Mouse (Mus musculus) forebrain, embryonic 11.5 days (tissue): ENCODE results near the gene Slc25a35. TPM values are rescaled to one million over a fixed set of nuclear protein-coding genes. Genes with fewer than 3 reads are reported as not detected.
"Not testable (repeated sequence)": the region's sequence is repeated elsewhere in the genome, so short reads cannot be mapped to it uniquely, and the experiment has no call there.

Source experiments
- ATAC-seq: fragments of 200-750 bp; cut with Nextera tagmentation; replicated peaks from 2 replicates; pipeline ENCODE4 v1.8.0; 2017; ENCODE audit warnings: moderate TSS enrichment; ENCODE audit not compliant: low FRiP score
- DNase-seq: peaks from one replicate; pipeline ENCODE4 v3.0.0-alpha.2; 2017; ENCODE audit warnings: low spot score
- H3K27ac ChIP-seq: fragments of 300-500 bp; sonication (generic); 2 replicates; pipeline ENCODE4 v1.5.1; 2014; ENCODE audit warnings: low read depth, low read length
- H3K27me3 ChIP-seq: fragments of 300-500 bp; sonication (generic); 2 replicates; pipeline ENCODE4 v1.6.1; 2014; ENCODE audit warnings: mild to moderate bottlenecking, low read length, mixed read lengths; ENCODE audit not compliant: control insufficient read depth, insufficient read depth
- H3K36me3 ChIP-seq: fragments of 300-500 bp; sonication (generic); 2 replicates; pipeline ENCODE4 v1.6.1; 2014; ENCODE audit warnings: mild to moderate bottlenecking, low read length, moderate library complexity, mixed read lengths; ENCODE audit not compliant: control insufficient read depth, insufficient read depth
- H3K4me1 ChIP-seq: fragments of 300-500 bp; sonication (generic); replicated peaks from 2 replicates; pipeline ENCODE4 v1.6.1; 2014; ENCODE audit warnings: low read length, mixed read lengths; ENCODE audit not compliant: control insufficient read depth, insufficient read depth
- H3K4me2 ChIP-seq: fragments of 300-500 bp; sonication (generic); 2 replicates; pipeline ENCODE4 v1.6.1; 2014; ENCODE audit warnings: low read depth, mild to moderate bottlenecking, low read length, moderate library complexity, mixed read lengths; ENCODE audit not compliant: severe bottlenecking
- H3K4me3 ChIP-seq: fragments of 300-500 bp; sonication (generic); 2 replicates; pipeline ENCODE4 v1.5.1; 2014; ENCODE audit warnings: low read depth, low read length
- H3K9ac ChIP-seq: fragments of 300-500 bp; sonication (generic); 2 replicates; pipeline ENCODE4 v1.6.1; 2014; ENCODE audit warnings: low read length
- H3K9me3 ChIP-seq: fragments of 300-500 bp; sonication (generic); 2 replicates; pipeline ENCODE4 v1.6.1; 2016; ENCODE audit warnings: low read length, mixed read lengths; ENCODE audit not compliant: control insufficient read depth
- WGBS: fragments of 180-500 bp; shearing (Covaris S2); extraction: QIAGEN DNeasy Blood & Tissue Kit; methylation state at CpG from one replicate; pipeline ENCODE4 v1.1.7; 2014; 5-methylcytosine and 5-hydroxymethylcytosine counted together
- polyA plus RNA-seq: library from polyadenylated mRNA; unstranded; fragments of >200 nt; fragmentation: Nextera tagmentation; extraction: Ambion mirVana; gene quantifications from 2 replicates; pipeline ENCODE4 v1.2.1, GENCODE M21; 2014

The Slc25a35 gene
- polyA plus RNA-seq, 1 experiment from 2014 or later: 2.4 TPM

DNA sequence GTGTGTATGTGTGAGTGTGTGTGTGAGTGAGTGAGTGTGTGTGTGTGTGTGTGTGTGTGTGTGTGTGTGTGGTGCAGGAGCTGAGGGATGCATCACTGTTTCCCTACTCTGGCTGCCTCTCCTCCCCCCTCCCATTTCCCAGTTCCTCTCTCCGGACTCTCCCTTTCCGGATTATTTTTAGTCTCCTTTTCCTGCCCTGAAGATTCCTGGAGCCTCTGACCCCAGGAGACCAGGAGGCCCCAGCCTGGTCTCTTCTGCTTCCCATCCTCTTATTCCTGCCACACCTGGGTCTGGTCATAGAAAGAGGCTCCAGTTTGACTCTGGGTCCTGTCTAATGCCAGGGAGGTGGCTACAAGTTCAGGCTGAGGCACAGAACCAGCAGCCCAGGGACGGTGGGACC, 11.8 kb upstream of the Slc25a35 start:
- 51% methylated on average over 3 of the region's 3 CpGs for WGBS
- Histone ChIP-seq H3K4me1 (peaks cover 5% of the 10 kb centered on the region; the same call in 1 of the 2 replicates), H3K27me3 (peaks cover 23% of the 10 kb centered on the region), H3K4me2 (no peak overlapping the region), H3K9me3 (no peaks in the 10 kb centered on the region), H3K36me3 (no peaks in the 10 kb centered on the region), H3K9ac (no peak overlapping the region), H3K27ac (no peak overlapping the region), H3K4me3 (no peak overlapping the region)
- DNase-seq (no peak), ATAC-seq (no peak)

- DNase-seq (no peak), ATAC-seq (no peak)
- WGBS: 29% methylated on average over 13 of the region's 13 CpGs
- H3K4me2 ChIP-seq: no peak overlapping the region
- H3K27ac ChIP-seq: no peak overlapping the region
- H3K4me3 ChIP-seq: no peak overlapping the region
- H3K9ac ChIP-seq: no peak overlapping the region
- no peaks in the 10 kb centered on the region for H3K36me3 ChIP-seq
- H3K4me1 ChIP-seq: peaks cover 5% of the 10 kb centered on the region; the same call in 1 of the 2 replicates
- no peaks in the 10 kb centered on the region for H3K9me3 ChIP-seq
- H3K27me3 ChIP-seq: peaks cover 23% of the 10 kb centered on the region
Measured at GRCm38 (mm10) chr11:68956697-68957096, 11.2 kb upstream of the Slc25a35 start.

DNA sequence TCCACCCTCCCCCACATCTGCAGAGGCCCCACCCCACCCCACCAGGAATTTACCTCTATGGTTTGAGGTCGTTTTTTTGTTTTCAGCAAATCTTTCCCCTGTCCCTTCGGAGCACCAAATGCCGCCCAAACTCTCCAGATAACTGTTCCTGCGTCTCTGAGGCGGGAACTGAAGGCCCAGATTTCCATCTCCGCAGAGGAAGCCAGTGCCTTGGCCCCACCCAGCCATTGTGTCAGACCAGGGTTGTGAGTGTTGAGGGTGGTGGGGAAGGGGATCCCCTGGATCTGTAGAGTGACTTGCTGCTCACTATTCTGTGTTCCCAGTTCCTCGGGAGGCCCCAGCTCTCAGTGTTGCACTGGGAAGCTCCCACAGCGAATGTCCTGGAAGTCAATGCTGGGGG, 10.6 kb upstream of the Slc25a35 start, which contains the start of gene Arhgef15:
Arhgef15 (minus strand) TSS at position 173 of the 400 bp plus-strand sequence.
- Histone ChIP-seq H3K27ac (no peak within 1 kb of the TSS), H3K4me3 (no peak within 1 kb of the TSS), H3K27me3 (peaks cover 23% of the 10 kb centered on the region), H3K9me3 (no peaks in the 10 kb centered on the region), H3K4me1 (peaks cover 5% of the 10 kb centered on the region; the same call in 1 of the 2 replicates), H3K36me3 (no peaks in the 10 kb centered on the region), H3K9ac (no peak within 1 kb of the TSS), H3K4me2 (no peak within 1 kb of the TSS)
- WGBS: 33% methylated on average over 8 of the region's 8 CpGs
- DNase-seq (no peak), ATAC-seq (no peak)

DNA sequence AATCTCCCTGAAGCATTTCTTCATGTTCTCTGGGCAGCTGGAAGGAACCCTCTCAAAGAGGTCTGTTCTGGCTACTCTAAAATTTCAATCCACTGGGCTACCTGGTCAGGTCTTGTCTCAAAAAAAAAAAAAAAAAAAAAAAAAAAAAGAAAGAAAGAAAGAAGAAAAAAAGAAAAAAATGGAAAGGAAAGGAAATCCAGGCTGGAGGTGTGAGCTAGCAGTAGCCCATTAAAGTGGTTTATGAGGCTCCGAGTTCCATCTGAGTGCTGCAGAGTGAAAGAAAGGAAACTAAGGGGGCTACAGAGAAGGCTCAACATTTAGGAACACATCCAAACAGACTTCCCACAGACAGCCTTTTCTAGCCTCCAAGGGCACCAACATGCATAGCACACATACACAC, 10.0 kb upstream of the Slc25a35 start:
- DNase-seq (no peak), ATAC-seq (no peak)
- H3K4me2 ChIP-seq: no peak overlapping the region
- H3K4me3 ChIP-seq: no peak overlapping the region
- peaks cover 22% of the 10 kb centered on the region for H3K27me3 ChIP-seq
- no peak overlapping the region for H3K27ac ChIP-seq
- H3K4me1 ChIP-seq: peaks cover 5% of the 10 kb centered on the region; the same call in 1 of the 2 replicates
- H3K36me3 ChIP-seq: no peaks in the 10 kb centered on the region
- no peak overlapping the region for H3K9ac ChIP-seq
- WGBS: 91% methylated on average over 1 of the region's 1 CpGs
- no peaks in the 10 kb centered on the region for H3K9me3 ChIP-seq

GRCm38 (mm10) chr11:68961596-68961995, 6.3 kb upstream of the Slc25a35 start:
- ATAC-seq (no peak), DNase-seq (no peak)
- H3K27ac ChIP-seq: no peak overlapping the region
- no peak overlapping the region for H3K4me2 ChIP-seq
- no peak overlapping the region for H3K9ac ChIP-seq
- peaks cover 2% of the 10 kb centered on the region; the same call in 1 of the 2 replicates for H3K27me3 ChIP-seq
- no peaks in the 10 kb centered on the region for H3K36me3 ChIP-seq
- no peaks in the 10 kb centered on the region for H3K9me3 ChIP-seq
- WGBS: 86% methylated on average over 3 of the region's 3 CpGs
- H3K4me1 ChIP-seq: no peaks in the 10 kb centered on the region
- H3K4me3 ChIP-seq: no peak overlapping the region

DNA sequence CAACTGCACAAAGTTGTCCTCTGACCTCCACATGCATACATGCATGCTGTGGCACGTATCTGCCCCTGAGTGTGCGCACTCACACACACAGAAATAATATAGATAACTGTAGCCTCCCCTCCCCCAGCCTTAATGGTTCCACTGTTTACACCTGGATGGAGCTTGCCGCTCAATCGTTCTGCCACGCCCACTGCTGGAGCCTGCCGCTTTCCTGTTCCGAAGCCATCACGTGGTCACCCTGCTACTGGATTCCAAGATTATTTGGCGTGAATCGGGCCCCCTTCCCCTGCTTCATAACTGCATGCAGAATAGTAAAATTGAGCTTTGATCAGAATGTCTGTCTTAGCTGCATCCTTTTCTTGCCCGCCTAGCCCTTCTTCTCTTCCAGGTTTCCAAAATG, 5.8 kb upstream of the Slc25a35 start:
- not testable (repeated sequence) for H3K27me3 ChIP-seq, H3K4me1 ChIP-seq, H3K4me3 ChIP-seq, DNase-seq, H3K4me2 ChIP-seq, H3K9me3 ChIP-seq, H3K9ac ChIP-seq, H3K27ac ChIP-seq, H3K36me3 ChIP-seq, ATAC-seq
- 33% methylated on average over 11 of the region's 11 CpGs for WGBS

GRCm38 (mm10) chr11:68963405-68963804, 4.5 kb upstream of the Slc25a35 start:
- Histone ChIP-seq H3K4me1 (no peaks in the 10 kb centered on the region), H3K9me3 (no peaks in the 10 kb centered on the region), H3K27me3 (no peaks in the 10 kb centered on the region), H3K9ac (no peak overlapping the region), H3K4me2 (no peak overlapping the region), H3K36me3 (no peaks in the 10 kb centered on the region), H3K27ac (no peak overlapping the region), H3K4me3 (no peak overlapping the region)
- no peak for ATAC-seq
- DNase-seq: no peak
- 83% methylated on average over 2 of the region's 2 CpGs for WGBS

GRCm38 (mm10) chr11:68965050-68965449, 2.9 kb upstream of the Slc25a35 start:
- H3K36me3 ChIP-seq: no peaks in the 10 kb centered on the region
- no peak overlapping the region for H3K4me2 ChIP-seq
- 0 out of 2 replicates have a peak, but pooled peaks cover 2% of the 10 kb centered on the region for H3K27me3 ChIP-seq
- no peak overlapping the region for H3K4me3 ChIP-seq
- DNase-seq: no peak
- H3K4me1 ChIP-seq: no peaks in the 10 kb centered on the region
- no peak for ATAC-seq
- no peaks in the 10 kb centered on the region for H3K9me3 ChIP-seq
- no peak overlapping the region for H3K9ac ChIP-seq
- no peak overlapping the region for H3K27ac ChIP-seq

DNA sequence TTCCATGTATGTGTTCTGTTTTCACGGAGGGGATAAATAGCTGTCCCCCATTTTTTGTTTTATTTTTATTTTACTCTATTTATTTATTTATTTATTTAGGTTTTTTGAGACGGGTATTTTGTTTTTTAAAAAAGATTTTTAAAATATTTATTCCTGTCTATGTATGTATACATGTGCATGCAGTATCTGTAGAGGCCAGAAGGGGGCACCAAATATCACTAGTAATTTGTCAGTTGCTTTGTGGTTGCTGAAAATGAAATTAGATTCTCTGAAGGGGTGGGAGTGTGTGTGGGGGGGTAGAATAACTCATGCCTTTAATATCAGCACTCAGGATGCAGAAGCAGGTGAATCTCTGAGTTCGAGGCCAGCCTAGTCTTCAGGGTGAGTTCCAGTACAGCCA, 2.1 kb upstream of the Slc25a35 start:
- peak; percentile 75 for DNase-seq

More for the DNA sequence above, 2.1 kb upstream of the Slc25a35 start:
- Histone ChIP-seq H3K36me3 (no peaks in the 10 kb centered on the region), H3K4me3 (no peak overlapping the region), H3K27me3 (0 out of 2 replicates have a peak, but pooled peaks cover 2% of the 10 kb centered on the region), H3K9ac (no peak overlapping the region), H3K27ac (no peak overlapping the region), H3K4me1 (no peaks in the 10 kb centered on the region), H3K9me3 (no peaks in the 10 kb centered on the region), H3K4me2 (no peak overlapping the region)
- WGBS: 31% methylated on average over 3 of the region's 3 CpGs
- no peak for ATAC-seq
